Mouse (Mus musculus) heart, postnatal 4 days (tissue): ENCODE results near the gene Tmbim7. TPM values are rescaled to one million over a fixed set of nuclear protein-coding genes. Genes with fewer than 3 reads are reported as not detected.
"Not testable (repeated sequence)": the region's sequence is repeated elsewhere in the genome, so short reads cannot be mapped to it uniquely, and the experiment has no call there.

ENCODE experiments used
- DNase-seq: peaks from one replicate; pipeline ENCODE4 v3.0.0; 2021
- total RNA-seq, 2 experiments: library from RNA; stranded (reverse); gene quantifications; 2 replicates each; pipeline ENCODE4 v1.2.3; 2021

The Tmbim7 gene
- not detected for total RNA-seq

DNA sequence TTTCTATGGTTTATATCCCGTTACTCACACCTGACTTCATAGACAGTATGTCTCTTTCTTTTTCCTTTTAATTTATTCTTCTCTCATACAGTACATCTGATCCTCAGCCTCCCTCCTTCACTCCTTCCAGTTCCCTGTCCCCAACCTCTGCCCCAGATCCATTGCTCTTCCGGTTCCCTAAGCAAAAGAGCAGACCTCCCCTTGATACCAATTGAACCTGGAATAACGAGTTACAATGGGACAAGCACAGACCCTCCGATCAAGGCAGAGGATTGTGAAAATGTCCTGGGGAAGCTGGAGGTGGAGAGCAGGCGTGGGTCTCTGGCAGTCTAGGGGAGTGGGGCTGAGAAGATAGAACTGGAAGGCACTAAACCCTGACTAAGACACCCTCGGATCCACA is at the start of gene Tmbim7:
Gene Tmbim7 (plus strand): TSS at position 301 of the 400 bp plus-strand sequence.
- DNase-seq: no peak

- no peak for DNase-seq
Observed at GRCm38 (mm10) chr5:3607114-3607513, 43.9 kb upstream of the Tmbim7 start.

- no peak for DNase-seq
Observed at GRCm38 (mm10) chr5:3609241-3609640, 41.7 kb upstream of the Tmbim7 start.

DNA sequence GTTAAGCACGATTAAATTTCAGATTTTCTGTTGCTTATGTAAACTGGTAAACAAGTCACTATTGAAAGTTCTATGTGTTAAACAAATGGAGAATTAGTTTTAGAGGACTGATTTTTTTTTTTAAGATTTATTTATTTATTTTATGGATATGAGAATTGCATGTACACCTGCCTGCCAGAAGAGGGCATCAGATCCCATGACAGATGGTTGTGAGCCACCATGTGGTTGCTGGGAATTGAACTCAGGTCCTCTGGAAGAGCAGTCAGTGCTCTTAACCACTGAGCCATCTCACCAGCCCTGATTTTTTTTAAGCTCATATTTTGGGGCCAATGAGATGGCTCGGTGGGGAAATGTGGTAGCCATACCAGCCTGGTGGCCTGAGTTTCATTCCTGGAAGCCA is 39.1 kb upstream of the Tmbim7 start:
- not testable (repeated sequence) for DNase-seq

DNA sequence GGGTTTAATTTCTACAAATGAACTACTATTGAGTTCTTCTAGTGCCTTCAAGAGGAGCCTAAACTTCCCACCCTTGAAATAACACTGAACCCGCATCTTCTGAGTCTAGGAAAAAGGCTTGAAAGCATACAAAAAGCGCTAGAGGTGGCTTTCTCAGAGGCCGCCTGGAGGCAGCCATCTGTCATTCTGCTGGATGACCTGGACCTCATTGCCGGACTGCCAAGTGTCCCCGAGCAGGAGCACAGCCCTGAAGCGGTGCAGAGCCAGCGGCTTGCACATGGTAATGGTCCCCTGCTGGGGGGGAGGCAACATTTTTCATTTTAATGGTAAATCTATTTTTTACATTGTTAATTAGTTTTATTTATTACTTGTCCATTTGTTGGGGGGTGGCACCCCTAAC is 30.5 kb upstream of the Tmbim7 start:
- DNase-seq: no peak

DNA sequence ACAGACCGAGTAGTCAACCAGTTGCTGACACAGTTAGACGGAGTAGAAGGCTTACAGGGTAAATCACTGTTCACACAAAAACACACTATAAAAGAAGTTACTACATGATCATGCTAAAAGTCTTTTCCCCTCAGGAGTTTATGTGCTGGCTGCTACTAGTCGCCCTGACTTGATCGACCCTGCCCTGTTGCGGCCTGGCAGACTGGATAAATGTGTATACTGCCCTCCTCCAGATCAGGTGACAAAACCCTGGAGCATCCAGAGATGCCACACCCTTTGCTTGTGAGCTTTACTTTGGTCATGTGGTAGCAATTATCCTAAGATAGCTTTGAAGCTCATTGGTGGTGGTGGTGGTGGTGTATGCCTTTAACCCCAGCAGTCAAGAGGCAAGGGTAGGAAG is 20.9 kb upstream of the Tmbim7 start:
- no peak for DNase-seq

DNA sequence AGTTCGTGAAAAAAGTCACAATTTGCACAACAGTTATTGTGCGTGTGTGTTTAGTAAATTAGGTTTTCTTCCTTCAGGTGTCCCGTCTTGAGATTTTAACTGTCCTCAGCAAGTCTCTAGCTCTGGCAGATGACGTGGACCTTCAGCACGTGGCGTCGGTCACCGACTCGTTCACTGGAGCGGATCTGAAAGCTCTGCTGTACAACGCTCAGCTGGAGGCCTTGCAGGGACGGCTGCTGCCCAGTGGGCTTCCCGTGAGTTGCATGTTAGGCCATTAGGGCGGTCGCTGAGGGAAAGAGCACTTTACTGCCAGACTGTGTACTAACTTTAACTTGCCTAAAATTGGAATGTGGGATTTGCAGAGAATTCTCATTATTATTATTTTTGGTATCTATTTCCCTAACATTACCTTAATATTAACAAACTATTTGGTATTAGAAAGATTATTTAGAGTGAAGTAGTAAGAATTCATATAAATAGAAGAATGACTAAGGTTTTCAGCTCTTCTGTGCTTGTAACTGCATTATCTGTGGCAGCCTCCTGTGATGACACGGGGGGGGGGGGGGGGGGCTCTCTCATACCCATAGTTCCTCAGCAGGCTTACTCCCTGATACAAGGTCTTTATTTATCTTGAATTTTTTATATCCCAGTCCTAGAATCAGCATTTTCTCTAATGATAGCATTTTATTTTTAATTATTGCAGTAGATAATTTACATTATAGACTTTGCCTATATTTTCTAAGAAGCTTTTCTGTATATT is 19.3 kb upstream of the Tmbim7 start:
- no peak for DNase-seq

GRCm38 (mm10) chr5:3632285-3632684 is 18.7 kb upstream of the Tmbim7 start:
- no peak for DNase-seq

GRCm38 (mm10) chr5:3633315-3633714 is 17.7 kb upstream of the Tmbim7 start:
- no peak for DNase-seq

DNA sequence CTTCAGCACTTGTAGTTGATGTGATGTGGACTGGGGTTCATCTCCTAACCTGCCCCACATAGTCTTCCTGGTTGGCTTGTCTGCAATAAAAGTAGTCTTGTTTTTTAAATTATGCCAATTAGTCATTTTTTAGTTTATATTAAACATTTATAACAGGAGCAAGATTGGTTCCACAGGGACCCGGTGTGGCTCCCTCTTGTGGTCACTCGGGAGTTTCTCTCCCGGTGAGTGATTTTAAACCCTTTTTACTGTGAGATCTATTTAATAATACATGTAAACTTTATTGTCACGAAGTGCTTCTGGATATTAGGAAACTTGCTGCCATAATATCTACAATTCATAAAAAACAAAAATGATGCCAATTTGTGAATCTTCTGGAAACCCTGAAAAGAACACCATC is 17.0 kb upstream of the Tmbim7 start:
- peak; percentile 8 for DNase-seq

- DNase-seq: no peak
Observed at GRCm38 (mm10) chr5:3635286-3635685, 15.7 kb upstream of the Tmbim7 start.

GRCm38 (mm10) chr5:3644621-3645020 is 6.4 kb upstream of the Tmbim7 start:
- no peak for DNase-seq

GRCm38 (mm10) chr5:3645326-3645725 is 5.7 kb upstream of the Tmbim7 start:
- no peak for DNase-seq

DNA sequence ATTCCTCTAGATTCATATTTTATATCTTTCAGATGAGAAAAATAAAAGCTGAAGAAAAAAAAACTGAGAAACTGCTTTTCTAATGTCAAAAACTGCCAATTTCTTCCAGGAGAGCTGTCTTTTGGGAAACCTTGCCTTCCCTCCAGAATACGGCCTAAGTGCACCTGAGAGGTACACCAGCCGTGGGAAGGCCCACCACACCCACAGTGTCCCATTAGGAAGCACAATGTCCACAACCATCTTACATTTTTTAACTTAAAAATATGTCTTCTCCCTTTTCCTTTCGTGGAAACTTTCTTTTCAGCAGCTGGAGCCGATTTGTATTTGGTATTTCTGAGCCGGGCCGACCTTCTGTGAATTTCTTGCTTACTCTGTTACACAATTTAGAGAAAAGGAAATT is 4.4 kb upstream of the Tmbim7 start:
- no peak for DNase-seq

GRCm38 (mm10) chr5:3646991-3647707 is 3.8 kb upstream of the Tmbim7 start:
- DNase-seq: peak; percentile 47

DNA sequence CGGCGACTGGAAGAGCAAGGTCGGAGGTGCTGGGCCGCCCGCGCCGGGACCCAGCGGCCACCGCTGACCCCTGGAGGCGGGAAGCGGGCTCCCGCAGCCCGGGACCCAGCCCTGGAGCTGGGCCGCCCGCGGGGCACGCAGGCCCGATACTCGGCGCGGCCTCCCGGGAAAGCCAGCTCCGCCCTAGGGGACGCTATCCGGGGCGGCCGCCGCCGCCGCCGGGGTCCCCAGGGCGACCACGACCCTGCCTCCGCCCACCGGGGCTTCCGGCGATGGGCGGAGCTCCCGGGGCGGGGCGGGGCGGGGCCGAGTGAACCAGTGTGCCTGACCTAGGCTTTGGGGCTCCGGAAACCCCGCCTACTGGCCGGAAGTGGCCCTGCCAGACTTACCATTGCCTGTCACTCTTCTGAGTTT is 3.3 kb upstream of the Tmbim7 start:
- DNase-seq: peak; percentile 89

GRCm38 (mm10) chr5:3648206-3648848 is 2.7 kb upstream of the Tmbim7 start:
- no peak for DNase-seq

DNA sequence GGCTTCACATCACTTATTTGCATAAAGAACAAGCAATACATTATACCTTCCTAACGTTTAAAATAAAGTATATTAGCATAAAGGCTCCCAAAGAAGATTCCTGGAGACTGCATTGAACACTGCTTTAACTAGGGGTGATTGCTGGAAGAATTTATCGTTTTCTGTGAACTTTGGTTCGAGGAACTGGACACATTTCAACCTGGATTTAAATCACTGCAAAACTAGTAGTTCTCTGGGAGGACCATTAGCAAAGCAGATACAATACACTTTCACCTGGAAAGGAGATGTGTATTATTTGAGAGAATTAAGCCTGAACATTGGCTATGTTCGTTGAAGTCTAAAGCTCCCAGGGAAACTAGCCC is 2.2 kb upstream of the Tmbim7 start:
- DNase-seq: no peak

GRCm38 (mm10) chr5:3651621-3652020 is 640 bp downstream of the Tmbim7 start:
- DNase-seq: no peak

- not testable (repeated sequence) for DNase-seq
Observed at GRCm38 (mm10) chr5:3652903-3653575, 2.1 kb downstream of the Tmbim7 start.

- DNase-seq: no peak
Observed at GRCm38 (mm10) chr5:3653801-3654200, 2.8 kb downstream of the Tmbim7 start.

DNA sequence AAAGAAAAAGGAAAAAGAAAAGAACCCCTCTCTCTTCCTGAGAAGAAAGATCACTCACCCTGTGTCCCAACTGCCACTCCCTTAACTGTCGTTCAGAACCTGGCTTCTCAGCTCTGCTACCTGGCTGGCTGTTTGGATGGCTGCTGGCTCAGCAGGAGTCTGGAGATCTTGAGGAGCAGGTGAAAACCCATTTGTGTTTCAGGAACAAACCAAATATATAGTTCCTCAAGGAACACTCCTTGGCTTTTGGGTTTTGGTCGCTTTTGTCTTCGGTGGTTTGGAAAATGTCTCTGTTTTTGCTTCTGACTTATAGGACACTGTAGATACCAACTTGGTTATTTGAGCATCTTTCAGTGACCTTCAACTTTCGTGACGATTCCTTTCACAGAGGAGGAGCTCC is 6.1 kb downstream of the Tmbim7 start, which contains the start of gene Gatad1:
Gene Gatad1 (minus strand): TSS at position 101 of the 400 bp plus-strand sequence.
- DNase-seq: no peak

DNA sequence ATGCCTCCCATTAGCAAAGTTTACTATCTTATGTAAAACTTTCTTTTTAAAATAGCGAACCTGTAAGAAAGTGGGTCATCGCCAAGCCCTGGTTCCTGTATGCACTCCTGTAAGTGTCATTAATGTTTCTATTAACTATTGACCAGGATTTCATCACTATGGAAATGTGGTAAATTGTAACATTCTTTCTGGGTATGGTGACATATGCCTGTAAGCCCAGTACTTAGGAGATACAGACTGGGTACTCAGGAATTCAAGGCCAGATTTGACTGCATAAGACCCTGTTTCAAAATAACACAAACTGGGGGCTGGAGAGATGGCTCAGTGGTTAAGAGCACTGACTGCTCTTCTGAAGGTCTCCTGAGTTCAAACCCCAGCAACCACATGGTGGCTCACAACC is 14.2 kb downstream of the Tmbim7 start:
- no peak for DNase-seq
